ENCODE assay signal across 16 mouse cellular contexts in the genomic region with DNA sequence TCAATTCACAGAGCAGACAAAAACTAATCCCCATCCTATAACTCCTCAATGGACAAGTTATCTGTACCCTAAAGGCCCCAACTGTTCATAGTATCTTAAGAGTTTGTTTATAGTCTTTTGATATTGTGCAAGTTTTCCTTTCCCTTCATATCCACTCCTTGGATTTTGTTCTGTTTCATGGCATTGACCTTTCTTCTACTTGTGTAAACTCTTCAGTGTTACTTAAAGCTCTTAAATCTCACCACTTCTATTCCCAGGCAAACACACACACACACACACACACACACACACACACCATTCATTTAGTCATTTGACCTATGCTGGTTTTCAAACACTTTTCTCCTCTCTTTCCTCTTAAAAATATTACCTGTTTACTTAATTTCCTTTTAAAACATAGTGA.
"Had no signal": no experiment of that assay in that cellular context is flagged by ENCODE, and none has a peak within 500 bp of the region (broad histone marks: within the 10 kb centered on the region; RNA-seq: fewer than 3 reads in every experiment).

No protein-coding gene starts in this region.

- H3K9me3 ChIP-seq: liver, embryonic 13.5 days; liver, embryonic 15.5 days; midbrain, embryonic 13.5 days; midbrain, embryonic 15.5 days; neural tube, embryonic 12.5 days; stomach, embryonic 15.5 days had no signal

- H3K36me3 ChIP-seq: liver, embryonic 13.5 days; liver, embryonic 15.5 days; midbrain, embryonic 13.5 days; midbrain, embryonic 15.5 days; neural tube, embryonic 12.5 days; stomach, embryonic 15.5 days had no signal

- H3K4me3 ChIP-seq: liver, embryonic 13.5 days; liver, embryonic 15.5 days; megakaryocyte, embryonic 14.5 days; midbrain, embryonic 13.5 days; midbrain, embryonic 15.5 days; neural tube, embryonic 12.5 days; stomach, embryonic 15.5 days had no signal

- DNase-seq: liver; liver, embryonic 13.5 days; liver, postnatal 0 days; right cerebral cortex, postnatal 14 days; thymus, postnatal 14 days; thymus, postnatal 36 days had no signal

- ATAC-seq: liver, postnatal 0 days; midbrain, embryonic 13.5 days; midbrain, embryonic 15.5 days had no signal

- H3K27me3 ChIP-seq: liver, embryonic 13.5 days; liver, embryonic 15.5 days; megakaryocyte, embryonic 14.5 days; midbrain, embryonic 13.5 days; midbrain, embryonic 15.5 days; neural tube, embryonic 12.5 days; stomach, embryonic 15.5 days had no signal

- H3K4me1 ChIP-seq: liver, embryonic 13.5 days; liver, embryonic 15.5 days; neural tube, embryonic 12.5 days; stomach, embryonic 15.5 days had no signal

- H3K4me2 ChIP-seq: liver, embryonic 11.5 days; liver, embryonic 13.5 days; liver, embryonic 15.5 days; midbrain, embryonic 11.5 days; midbrain, embryonic 13.5 days; midbrain, embryonic 15.5 days; neural tube, embryonic 12.5 days; stomach, embryonic 15.5 days had no signal

- H3K9ac ChIP-seq: liver, embryonic 13.5 days; liver, embryonic 15.5 days; liver, postnatal 0 days; midbrain, embryonic 13.5 days; midbrain, embryonic 15.5 days; neural tube, embryonic 12.5 days; stomach, embryonic 15.5 days had no signal

- H3K27ac ChIP-seq: liver, embryonic 13.5 days; liver, embryonic 15.5 days; macrophage; midbrain, embryonic 13.5 days; midbrain, embryonic 15.5 days; neural tube, embryonic 12.5 days; stomach, embryonic 15.5 days; stomach, postnatal 0 days had no signal
